Mouse (Mus musculus) CH12F3 (cell line): ENCODE measurements around the gene Hgd.

Experiments used
- in situ Hi-C: fragments of 300-500 bp; cut with MboI; formaldehyde crosslinking; loops from 2 replicates; pipeline ENCODE4 v1.14.3; 2020; ENCODE audit warnings: low sequenced_read_pairs

Gene Hgd

DNA sequence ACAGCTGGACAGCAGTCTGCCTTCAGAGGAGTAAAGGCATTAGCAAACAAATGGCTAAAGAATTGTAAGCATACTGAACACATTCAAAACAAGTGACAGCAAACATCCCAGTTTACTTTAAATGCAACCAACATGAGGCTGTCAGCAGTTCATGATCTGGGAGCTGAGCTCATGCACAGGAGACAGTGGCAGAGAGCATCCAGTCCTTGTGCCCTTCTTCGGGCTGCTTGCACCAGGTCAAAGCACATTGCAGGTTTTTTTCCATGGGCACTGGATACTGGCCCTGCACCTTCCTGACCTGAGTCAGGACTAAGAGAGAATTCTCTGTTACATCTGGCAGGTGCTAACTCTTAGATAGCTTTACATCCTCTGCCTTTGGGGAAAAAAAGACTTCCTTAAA is 362 bp upstream of the Hgd start:
- in situ Hi-C loops: no loop called here

DNA sequence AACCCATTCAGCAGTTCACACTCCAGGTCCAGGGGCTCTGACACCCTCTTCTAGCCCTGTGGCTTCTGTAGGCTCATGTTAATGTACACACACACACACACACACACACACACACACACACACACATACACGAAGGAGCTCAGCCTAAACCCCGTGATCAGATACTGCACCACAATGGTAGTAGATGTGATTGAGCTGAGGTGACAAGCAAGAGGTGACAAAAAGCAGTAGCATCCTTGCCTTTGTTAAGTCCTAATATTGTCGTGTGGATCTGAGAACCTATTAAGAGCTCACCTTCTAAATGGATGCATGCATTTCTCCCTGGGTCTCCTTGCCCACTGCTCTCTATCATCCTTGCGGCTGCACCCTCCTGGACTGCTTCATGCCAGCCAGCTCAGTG is 698 bp downstream of the Hgd start:
- in situ Hi-C loops: no loop called here

DNA sequence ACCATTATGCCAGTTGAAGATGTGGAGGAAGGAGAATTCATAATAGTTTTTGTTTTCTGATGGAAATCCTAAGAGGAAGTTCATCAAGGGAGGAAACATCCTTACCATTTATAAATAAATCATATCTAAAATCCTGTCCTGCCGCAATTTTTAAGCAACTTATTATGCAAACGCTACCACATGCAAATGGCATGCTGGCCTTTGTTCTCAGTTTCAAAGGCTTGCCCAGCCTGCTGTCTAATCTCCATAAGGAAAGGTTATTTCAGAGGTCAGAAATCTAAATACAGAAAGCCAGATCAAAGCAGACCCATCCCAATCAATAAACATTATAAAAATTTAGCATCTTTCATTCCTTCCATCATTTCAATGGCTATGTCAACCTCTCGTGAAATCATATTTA is 1.9 kb downstream of the Hgd start:
- in situ Hi-C loops: no loop called here

DNA sequence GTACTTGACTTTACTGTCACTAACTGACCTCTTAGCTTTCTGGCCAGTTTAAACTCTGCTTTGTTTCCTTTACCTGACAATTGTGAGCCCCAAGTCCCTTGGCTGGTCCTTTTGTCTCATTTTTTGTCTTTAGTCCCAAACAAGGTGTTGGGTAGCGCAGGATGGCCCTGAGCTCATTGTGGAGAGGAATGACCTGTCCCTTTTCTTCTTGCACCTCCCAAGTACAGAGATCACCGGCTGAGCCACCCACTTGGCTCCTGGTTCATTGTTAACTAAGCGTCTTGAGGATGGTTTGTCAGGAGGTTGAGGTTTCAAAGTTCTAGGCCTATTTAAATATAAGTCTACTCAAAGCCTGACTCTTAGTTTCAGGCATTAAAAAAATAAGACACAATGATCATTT is 3.4 kb downstream of the Hgd start:
- in situ Hi-C loops: no loop called here

DNA sequence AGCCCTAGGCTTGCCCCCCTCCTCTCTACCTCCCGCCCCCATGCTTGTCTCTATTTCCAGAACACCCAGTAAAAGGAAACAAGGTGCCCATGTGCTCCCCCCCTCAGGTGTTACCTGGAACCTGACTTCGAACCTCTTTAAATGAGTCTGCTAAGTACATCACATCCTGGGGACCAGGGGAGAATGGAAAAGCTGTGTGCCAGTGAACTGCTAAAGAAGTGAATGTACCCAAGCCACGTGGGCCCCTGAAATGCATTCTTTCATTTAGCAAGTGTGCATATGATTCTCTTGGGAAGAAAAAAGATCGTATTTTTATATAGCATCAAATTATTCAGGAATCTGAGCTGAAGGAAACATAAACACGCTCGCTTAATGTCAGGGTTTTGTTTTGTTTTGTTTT is 3.8 kb downstream of the Hgd start:
- in situ Hi-C loops: no loop called here

DNA sequence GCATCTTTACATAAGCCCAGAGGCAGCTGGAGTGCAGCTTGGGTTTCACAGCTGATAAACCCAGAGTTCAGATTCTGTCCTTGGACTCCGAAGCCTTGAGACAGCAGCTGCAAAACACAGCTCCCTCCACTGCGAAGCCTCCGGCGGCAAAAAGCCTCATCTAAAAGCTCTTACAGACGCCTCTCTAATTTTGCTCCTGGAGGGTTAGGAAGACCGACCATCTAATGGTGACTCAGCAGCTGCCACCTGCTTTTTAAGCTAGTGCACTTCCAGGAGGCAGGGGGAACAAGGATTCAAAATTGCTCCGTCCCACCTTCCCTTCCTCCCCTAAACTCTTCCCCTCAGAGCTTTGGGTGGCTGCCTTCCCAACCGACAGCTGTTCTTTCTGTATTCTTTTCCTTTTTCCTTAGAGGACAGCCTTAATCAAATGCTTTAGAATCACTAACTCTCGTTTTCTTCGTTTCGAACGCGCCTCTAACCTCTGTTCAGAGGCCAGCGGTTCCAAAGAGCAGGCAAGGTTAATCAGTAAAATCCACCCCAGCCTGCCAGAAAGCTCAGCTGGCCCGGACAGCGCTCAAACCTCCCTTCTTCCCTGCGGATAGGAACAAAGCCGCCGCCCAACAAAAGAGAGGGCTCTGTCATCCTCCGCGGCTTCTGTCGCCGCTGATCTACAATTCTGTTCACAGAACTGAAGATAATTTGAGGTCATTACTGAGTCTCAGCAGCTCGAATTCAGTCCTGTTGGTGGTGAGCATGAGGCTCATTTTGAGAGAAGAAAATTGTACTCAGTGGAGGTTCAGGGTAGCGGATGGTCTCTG is 4.5 kb downstream of the Hgd start:
- in situ Hi-C loops: no loop called here

DNA sequence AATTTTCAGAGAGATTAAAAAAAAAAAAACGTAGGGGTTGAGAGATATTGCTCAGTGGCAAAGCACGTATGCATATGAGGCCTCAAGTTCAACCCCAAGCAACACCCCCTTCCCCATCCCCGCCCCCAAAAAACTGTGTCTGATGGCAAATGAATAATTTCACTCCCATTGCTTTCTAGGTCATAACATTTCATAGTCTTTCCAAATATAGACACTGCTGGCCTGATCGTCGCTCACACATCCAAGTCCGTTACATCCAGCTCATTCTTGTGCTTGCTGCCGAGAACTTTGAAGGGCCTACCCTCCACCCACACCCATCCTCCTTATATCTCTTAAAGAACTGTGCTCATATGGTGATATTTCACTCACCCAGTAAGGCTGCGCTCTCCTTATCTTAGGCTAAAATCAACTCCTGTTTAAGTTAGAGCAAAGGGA is 5.2 kb downstream of the Hgd start:
- in situ Hi-C loops: no loop called here

DNA sequence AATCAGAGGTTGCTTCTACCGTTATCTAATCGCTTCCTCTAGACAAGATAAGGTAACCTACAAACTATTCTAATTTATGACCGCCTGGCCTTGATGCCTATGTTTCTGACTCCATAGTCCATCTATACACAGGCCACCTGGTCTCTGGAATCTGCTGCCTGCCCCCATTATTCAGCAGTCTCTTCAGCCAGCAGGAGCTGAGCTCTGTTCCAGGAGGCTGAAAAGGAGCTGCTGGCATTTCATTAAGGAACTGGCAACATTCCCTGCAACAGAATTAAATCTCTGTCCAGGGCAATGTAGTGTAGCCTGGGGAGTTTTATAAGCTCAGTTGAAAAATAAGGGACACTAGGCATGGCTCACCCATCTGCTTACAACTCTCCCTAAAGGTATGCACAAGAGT is 11.0 kb downstream of the Hgd start:
- in situ Hi-C loops: no loop called here

DNA sequence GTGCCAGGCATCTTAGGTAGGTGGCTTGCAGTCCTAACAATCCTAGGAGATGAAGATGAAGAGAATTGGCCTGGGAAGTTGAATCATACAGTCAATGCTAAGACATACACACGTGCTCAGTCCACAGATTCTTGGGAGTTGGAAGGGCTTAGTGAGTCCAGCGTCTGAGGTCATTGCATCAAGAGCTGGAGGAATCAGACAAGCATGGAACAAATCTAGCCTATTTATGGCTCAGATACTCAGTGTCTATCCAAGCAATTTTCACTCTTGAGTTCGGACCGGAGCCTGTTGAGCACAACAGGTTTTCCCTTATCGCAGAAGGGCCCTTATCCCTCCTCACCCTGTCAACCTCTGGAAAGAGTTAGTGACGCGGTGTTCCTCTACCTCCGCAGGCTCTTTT is 11.6 kb downstream of the Hgd start:
- in situ Hi-C loops: no loop called here

DNA sequence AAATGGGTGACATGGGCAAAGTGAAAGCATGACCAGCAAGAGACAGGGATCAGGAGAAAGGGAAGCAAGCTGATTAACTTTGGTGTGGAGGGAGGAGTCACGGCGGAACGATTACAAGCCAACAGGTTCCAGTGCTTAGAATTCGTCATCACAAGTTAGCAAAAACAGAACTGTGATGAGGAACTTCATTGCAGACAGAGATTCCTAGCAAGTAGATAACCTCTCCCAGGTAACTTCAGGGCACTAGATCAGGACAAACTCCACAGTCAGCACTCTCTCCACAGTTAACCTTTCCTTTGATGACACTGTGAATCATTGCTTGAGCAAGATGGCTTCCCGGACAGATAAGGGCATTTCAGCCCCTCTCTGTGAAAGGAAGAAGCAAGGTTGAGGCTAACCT is 17.5 kb downstream of the Hgd start:
- in situ Hi-C loops: no loop called here

DNA sequence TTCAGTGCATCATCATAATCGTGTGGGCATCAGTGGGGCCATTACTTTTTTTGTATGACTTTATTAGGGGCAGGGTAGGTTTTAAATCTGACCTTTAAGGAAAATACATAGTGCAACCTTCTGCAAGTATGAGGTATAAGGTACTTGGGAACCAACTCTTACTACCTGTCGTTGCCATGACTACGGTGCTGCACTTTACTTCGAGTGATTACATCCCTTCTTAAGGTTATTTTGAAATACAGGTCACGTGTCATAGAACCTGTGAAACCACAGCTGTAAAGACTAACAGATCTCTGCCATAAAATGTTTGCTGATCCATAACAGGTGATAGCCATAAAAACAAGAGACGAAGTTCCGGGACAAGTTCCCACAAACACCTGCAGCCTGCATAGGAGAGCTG is 18.5 kb downstream of the Hgd start:
- in situ Hi-C loops: no loop called here

DNA sequence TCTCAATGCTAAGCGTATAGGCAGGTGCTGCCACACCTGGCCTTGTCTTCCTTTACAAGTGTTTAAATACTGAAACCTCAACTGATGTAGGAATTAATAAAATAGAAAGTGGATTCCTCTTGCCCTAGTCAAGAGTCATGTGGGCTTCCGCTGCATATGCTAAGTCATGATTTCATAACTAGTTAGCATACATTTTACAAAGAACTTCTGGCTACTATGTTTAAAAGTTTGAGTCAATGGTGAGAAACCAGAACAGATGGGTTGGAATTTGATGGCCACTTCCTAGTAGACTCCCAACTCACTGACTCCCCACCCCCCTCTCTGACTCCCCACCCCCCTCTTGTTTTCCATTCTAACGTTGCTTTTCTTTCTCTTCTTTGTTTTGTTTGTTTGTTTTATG is 19.4 kb downstream of the Hgd start:
- in situ Hi-C loops: no loop called here

DNA sequence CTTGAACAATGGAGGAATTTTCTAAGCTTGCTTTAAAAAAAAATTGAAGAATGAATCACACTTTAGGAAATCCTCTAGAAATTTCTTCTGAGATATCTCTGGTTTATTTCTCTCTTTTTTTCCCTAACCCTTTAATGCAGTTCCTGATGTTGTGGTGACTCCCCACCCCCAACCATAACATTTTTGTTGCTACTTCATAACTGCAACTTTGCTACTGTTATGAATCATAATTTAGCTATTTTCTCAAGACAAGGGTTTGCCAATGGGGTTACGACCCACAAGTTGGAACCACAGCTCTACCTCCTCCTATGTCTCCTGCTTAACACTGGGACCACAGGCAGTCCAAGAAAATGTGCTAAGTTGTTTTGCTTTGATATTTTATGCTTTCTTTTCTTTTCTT is 23.5 kb downstream of the Hgd start:
- in situ Hi-C loops: no loop called here

DNA sequence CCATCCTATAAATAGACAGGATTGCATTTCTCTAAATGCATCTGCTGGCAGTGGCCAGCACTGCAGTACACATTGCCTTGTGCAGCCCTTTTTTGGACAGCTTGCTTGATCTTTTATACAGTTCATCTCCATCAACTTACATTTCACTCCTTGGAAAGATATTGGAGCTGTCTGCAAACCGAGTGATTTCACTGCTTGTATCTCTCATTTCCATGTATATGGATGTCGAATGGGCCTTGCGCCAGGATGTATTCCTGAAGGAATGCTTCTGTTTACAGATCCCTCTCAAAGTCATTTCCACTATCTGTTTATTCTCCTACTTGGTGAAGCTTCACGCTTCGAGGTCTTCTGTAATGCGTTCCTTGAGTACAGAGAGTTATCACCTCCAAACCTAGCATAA is 24.3 kb downstream of the Hgd start:
- in situ Hi-C loops: no loop called here

DNA sequence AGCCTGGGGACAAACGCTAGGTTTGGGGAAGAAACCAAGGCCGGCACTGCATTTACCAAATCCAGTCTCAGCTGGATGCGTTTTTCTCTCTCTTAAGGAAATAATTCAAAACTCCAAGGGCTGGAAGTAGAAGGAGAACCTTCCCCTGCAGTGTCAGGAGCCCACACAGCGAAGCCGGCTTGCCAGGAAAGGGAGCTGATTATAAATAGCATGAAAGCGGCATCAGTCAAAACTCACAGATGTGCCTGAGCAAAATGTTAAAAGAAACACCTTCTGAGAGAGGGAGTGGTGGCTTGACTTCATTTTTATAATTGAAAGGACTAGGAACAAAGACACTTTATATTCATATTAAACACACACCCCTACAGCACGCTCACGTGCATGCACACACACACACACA is 30.4 kb downstream of the Hgd start:
- in situ Hi-C loops: no loop called here

DNA sequence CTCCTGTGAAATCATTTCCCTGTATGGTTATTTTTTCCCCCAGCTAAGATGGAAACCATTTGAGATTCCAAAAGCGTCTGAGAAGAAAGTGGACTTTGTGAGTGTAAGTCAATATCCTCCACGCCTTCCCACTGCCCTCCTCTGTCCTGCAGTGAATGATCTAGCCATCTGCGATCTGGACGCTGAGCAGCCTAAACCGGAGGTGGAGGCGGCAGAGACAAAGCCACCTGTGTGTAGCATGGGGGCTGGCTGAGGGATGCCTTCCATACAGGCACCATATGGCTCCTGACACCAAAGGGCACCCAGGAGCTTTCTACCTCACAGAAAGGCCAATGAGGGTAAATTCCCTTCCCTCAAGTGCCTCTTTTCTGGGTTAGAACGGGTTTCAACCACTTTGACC is 31.1 kb downstream of the Hgd start:
- in situ Hi-C loops: no loop called here

DNA sequence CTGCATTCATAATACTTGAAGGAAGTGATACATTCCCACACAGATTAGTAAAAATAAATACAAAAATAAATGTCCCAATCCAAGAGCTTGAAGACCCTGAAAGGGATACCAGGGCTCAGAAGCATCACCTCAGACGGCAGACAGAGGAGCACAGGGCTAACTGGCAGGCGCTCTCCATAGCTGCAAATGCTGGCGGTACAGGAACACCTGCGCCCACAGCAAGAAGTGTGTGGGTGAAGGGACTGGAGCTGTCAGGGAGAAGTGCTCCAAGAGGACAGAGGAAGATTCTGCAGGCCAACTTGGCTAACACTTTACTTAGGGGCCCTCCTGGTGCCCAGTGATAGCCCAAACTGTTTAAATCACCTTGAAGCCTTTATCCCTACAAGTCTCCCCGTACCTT is 32.1 kb downstream of the Hgd start:
- in situ Hi-C loops: no loop called here

DNA sequence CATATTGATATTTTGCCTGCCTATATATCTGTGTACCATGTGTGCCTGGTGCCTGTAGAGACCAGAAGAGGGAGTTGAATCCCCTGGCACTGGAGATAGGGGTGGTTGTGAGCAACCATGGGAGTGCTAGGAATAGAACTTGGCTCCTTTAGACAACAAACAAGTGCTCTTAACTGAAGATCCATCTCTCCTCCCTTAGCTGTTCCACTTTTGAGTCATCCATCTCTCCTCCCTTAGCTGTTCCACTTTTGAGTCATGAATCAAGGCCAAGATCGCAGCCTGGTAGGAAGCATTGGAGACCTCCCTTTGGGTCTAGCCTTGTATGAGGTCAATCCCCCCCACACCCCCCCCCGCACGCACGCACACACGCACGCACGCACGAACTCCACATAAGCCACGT is 34.6 kb downstream of the Hgd start:
- in situ Hi-C loops: no loop called here

DNA sequence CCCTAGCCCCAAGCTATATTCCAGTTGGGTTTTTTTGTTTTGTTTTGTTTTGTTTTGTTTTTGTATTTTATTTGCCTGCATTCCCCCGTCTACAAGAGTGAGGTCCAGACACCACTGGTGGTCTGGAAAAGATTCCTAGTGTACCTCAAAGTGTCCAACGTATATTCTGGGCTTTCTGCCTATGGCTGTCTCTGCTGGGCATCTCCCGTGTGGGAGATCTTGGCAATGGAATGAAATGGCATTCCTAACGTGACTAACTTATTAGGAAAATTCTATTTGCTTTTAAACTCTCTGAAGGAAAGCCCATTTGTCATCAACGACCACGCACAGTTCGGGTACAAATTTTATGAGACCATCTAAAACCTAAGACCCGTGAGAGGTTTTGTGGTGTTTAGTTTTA is 35.5 kb downstream of the Hgd start:
- in situ Hi-C loops: no loop called here

DNA sequence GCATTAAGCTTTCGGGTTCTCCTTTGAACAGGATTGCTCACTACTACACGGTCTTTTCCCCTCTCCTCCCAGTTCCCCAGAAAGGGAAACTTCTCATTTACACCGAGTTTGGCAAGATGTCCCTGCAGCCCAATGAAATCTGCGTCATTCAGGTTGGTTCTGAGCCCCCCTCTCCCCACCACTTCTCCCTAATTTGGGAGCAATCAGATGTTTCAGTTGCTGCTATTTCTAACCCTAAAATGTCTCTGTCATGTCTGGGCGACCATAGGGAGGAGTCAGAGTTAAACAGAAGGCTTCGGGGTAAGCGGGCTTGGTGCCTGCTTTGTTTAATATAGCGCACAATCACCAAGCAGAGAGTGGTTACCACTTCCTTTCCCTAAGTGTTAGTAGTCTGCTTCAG is 36.2 kb downstream of the Hgd start:
- in situ Hi-C loops: no loop called here

DNA sequence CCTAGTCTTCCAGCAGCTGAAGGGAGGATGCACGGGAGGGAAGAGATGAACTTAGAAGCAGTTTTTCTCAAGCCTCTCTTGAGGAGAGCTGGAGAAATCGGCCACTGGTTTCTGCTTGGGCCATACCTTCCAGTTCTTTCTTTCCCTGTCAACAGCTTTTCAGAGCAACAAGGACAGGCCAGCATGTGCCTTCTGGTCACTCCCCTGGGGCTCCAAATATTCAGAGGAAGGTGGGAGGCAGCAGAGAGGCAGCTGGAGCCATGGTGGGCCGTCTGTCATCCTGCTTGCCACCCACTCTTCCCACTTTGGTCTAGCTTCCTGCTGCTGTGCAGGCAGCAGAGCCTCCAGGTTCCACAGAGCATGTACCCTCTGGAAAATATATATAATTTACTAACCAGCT is 37.7 kb downstream of the Hgd start:
- in situ Hi-C loops: no loop called here

DNA sequence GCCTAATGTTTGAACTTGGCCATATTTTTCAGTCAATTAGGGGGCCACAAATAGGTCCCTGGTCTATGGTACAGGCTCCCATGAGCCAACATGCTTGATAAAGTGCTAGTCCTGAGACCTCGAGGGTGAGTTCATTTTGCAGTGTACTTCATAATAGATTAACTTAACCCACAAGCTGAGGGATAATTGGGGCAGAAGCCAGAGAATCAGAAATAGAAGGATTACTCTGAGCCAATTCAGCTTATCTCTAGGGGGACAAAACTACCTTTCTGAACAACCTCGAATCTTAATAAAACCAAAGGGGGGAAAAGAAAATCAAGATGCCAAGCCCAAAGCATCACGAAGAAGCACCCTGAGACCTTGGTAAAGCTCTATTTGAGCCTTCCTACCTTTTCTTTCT is 42.5 kb downstream of the Hgd start:
- in situ Hi-C loops: no loop called here

DNA sequence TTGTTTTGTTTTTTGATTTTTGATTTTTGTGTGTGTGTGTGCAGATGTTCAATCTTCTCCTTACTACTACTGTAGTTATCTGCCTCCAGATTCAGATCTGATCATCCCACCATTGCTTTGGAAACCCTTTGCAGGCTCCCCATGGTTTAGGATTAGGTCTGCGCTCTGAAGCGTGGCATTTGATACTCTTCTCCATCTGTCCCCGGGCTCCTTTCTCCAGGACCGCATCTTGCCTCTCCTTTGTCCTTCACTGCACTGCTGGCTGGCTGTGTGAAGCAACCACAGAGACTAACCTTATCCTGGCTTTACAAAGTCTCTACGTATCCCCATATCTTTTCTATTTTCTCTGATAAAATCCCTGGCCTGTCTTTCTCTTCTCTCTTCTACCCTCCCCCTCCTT is 43.0 kb downstream of the Hgd start:
- in situ Hi-C loops: no loop called here
